Mouse (Mus musculus) limb, embryonic 12.5 days (tissue): ENCODE measurements around the gene Frmd4a. TPM values are rescaled to one million over a fixed set of nuclear protein-coding genes. Genes with fewer than 3 reads are reported as not detected.

Experiments
- ATAC-seq: fragments of 200-750 bp; cut with Nextera tagmentation; 2 replicates; pipeline ENCODE4 v1.8.0; 2017; ENCODE audit warnings: low read depth, moderate TSS enrichment; ENCODE audit not compliant: insufficient number of reproducible peaks, insufficient read depth, low FRiP score, low TSS enrichment
- H3K27ac ChIP-seq: fragments of 300-500 bp; sonication (generic); 2 replicates; pipeline ENCODE4 v1.5.1; 2016; ENCODE audit warnings: mild to moderate bottlenecking, moderate library complexity
- H3K27me3 ChIP-seq: fragments of 300-500 bp; sonication (generic); 2 replicates; pipeline ENCODE4 v1.6.1; 2016; ENCODE audit warnings: mild to moderate bottlenecking, moderate library complexity
- H3K36me3 ChIP-seq: fragments of 300-500 bp; sonication (generic); 2 replicates; pipeline ENCODE4 v1.6.1; 2016; ENCODE audit warnings: mild to moderate bottlenecking, moderate library complexity
- H3K4me1 ChIP-seq: fragments of 300-500 bp; sonication (generic); replicated peaks from 2 replicates; pipeline ENCODE4 v1.6.1; 2016
- H3K4me2 ChIP-seq: fragments of 300-500 bp; sonication (generic); 2 replicates; pipeline ENCODE4 v1.6.1; 2016; ENCODE audit warnings: mild to moderate bottlenecking, moderate library complexity
- H3K4me3 ChIP-seq: fragments of 300-500 bp; sonication (generic); replicated peaks from 2 replicates; pipeline ENCODE4 v1.5.1; 2016; ENCODE audit warnings: mild to moderate bottlenecking
- H3K9ac ChIP-seq: fragments of 300-500 bp; sonication (generic); replicated peaks from 2 replicates; pipeline ENCODE4 v1.6.1; 2016; ENCODE audit warnings: mild to moderate bottlenecking, moderate library complexity
- H3K9me3 ChIP-seq: fragments of 300-500 bp; sonication (generic); 2 replicates; pipeline ENCODE4 v1.6.1; 2016; ENCODE audit warnings: mild to moderate bottlenecking, moderate library complexity
- WGBS: fragments of 180-500 bp; shearing (Covaris S2); methylation state at CpG from one replicate; pipeline ENCODE4 v1.1.7; 2016; 5-methylcytosine and 5-hydroxymethylcytosine counted together
- polyA plus RNA-seq: library from polyadenylated mRNA; unstranded; fragments of >200 nt; fragmentation: Nextera tagmentation; extraction: Ambion mirVana; gene quantifications from 2 replicates; pipeline ENCODE4 v1.2.1, GENCODE M21; 2016

The Frmd4a gene
- polyA plus RNA-seq, 1 experiment from 2014 or later, result 69.3 TPM

DNA sequence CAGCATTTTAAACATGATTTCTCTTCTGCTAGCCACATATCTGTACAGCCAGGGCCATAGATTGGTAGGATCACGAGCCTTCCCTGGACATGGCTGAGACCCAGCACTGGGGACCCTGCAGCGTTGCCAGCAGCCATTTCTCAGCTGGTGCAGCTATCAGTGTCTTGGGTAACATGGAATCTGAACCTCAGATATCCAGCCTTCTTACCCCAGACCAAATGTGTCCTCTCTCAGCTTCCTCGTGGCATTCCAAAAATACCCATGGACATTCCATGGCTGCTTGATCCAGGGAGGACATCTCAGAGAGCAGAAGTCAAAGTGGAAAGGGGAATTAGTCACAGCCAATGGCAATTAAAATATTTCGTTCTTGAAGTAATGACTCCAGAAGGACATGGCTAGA lies 321.6 kb downstream of the Frmd4a start:
- H3K4me2 ChIP-seq, result no peak overlapping the region; the same call in 1 of the 2 replicates
- H3K4me1 ChIP-seq, result peaks cover 68% of the 10 kb centered on the region
- ATAC-seq, result no peak

DNA sequence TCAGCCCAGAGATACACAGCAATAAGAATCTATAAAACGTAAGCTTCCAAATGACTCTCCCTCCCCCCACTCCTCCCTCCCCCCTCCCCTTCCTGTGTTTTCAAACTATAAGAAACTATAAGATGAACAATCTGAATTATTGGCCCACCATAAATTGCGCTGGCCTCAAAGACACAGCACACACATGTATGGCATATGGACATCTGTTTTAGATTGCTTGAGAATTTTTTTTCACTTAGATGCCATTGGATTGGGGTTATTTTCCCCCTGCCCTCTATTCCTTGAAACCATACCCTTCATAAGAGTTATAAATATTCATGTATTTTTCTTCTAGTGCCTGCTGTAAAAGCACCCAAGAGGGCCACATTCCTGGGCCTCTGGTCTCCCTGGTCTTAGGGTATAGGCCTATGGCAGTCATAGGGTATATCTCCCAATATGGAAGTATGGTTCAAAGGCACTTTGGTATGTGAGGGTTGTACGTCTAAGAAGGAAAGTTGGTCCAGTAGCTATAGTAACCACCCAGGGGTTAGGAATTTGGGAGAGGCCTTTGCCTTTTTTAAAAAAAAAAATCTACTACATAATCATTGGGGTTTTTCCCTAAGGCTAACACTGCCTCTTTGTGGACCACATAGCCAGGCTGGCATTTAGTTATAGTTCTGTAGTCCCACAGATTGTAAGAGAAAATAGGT lies 322.2 kb downstream of the Frmd4a start:
- peaks cover 64% of the 10 kb centered on the region for H3K4me1 ChIP-seq

More for the DNA sequence above, 321.6 kb downstream of the Frmd4a start:
- Histone ChIP-seq H3K36me3 (peaks cover 11% of the 10 kb centered on the region; the same call in 1 of the 2 replicates), H3K9me3 (no peaks in the 10 kb centered on the region), H3K27ac (peak overlapping the region; percentile 68), H3K4me3 (no peak overlapping the region), H3K9ac (no peak overlapping the region), H3K27me3 (no peaks in the 10 kb centered on the region)
- WGBS, result 42% methylated on average over 4 of the region's 4 CpGs

DNA sequence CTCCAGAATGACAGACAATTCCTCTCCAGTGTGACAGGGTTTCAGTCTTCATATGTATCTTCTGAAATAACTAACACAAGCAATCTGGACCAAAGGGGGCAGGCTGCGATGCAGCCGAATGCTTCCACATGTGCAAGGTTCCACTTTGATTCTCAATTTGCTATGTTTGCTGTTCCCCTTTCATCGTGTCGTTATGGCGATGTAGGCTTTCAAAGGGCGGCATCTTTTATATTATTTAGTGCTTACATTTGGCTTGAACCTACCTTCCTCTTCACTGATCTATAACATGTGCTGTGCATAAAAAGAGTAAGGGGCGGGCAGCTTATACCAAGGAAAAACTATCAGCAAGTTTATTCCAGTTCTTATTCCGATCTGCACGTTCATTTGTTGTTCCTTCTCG lies 322.9 kb downstream of the Frmd4a start:
- H3K27ac ChIP-seq, result peak overlapping the region; percentile 68
- no peaks in the 10 kb centered on the region for H3K27me3 ChIP-seq
- H3K36me3 ChIP-seq, result peaks cover 14% of the 10 kb centered on the region; the same call in 1 of the 2 replicates
- 45% methylated on average over 10 of the region's 10 CpGs for WGBS
- H3K4me3 ChIP-seq, result no peak overlapping the region
- ATAC-seq, result no peak
- H3K4me1 ChIP-seq, result peaks cover 65% of the 10 kb centered on the region
- no peak overlapping the region for H3K9ac ChIP-seq
- H3K9me3 ChIP-seq, result no peaks in the 10 kb centered on the region
- no peak overlapping the region for H3K4me2 ChIP-seq

More for the DNA sequence above, 322.2 kb downstream of the Frmd4a start:
- peak; percentile 46; the same call in 1 of the 2 replicates for ATAC-seq
- 30% methylated on average over 3 of the region's 3 CpGs for WGBS
- Histone ChIP-seq H3K9me3 (no peaks in the 10 kb centered on the region), H3K27ac (peak overlapping the region; percentile 68), H3K9ac (no peak overlapping the region), H3K36me3 (peaks cover 14% of the 10 kb centered on the region; the same call in 1 of the 2 replicates), H3K4me2 (no peak overlapping the region), H3K27me3 (no peaks in the 10 kb centered on the region), H3K4me3 (no peak overlapping the region)

DNA sequence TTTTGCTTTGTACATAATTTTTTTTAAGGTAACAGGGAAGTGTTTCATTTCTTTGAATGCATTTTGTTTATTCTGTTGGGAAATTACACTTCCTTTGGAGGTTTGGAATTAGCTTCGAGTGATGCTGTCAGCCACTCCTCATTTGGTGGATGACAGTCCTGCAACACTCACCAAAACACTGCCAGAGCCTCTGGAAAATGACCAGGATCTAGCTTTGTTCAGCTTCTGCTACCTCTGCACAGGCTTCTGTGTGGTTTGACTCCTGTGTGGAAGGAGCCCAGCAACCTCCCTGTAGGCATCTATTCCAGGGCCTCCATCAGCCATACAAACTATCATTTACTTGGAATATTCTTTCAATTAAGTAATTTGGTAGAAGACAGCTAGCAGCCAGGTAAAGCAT lies 323.6 kb downstream of the Frmd4a start:
- Histone ChIP-seq H3K36me3 (peaks cover 14% of the 10 kb centered on the region; the same call in 1 of the 2 replicates), H3K27me3 (no peaks in the 10 kb centered on the region), H3K9ac (no peak overlapping the region), H3K27ac (peak overlapping the region; percentile 68; the same call in 1 of the 2 replicates), H3K4me1 (peaks cover 65% of the 10 kb centered on the region), H3K4me2 (no peak overlapping the region), H3K4me3 (no peak overlapping the region), H3K9me3 (no peaks in the 10 kb centered on the region)
- ATAC-seq, result no peak
- 68% methylated on average over 1 of the region's 1 CpGs for WGBS

DNA sequence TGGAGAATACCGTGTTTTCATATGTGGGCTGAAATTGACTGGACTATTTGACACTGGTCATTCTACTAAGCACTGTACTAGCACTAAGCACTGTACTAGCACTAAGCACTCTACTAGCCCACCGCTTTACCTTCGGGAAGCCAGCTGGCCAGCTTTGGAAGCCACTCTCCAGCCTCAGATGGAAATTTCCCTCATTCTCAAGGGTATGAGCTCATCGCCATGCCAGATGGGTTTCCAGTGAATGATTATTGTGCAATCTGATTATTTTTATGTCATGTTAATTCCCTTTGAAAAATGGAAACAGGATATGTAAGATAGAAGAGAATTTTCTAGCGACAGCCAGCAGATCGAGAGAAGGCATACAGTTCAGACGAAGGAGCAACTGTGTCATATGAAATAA lies 324.5 kb downstream of the Frmd4a start:
- Histone ChIP-seq H3K27ac (peak overlapping the region; percentile 8; the same call in 1 of the 2 replicates), H3K4me2 (no peak overlapping the region), H3K9ac (no peak overlapping the region), H3K27me3 (no peaks in the 10 kb centered on the region), H3K4me3 (no peak overlapping the region), H3K9me3 (no peaks in the 10 kb centered on the region), H3K36me3 (peaks cover 14% of the 10 kb centered on the region; the same call in 1 of the 2 replicates), H3K4me1 (peaks cover 68% of the 10 kb centered on the region)
- ATAC-seq, result no peak
- 80% methylated on average over 7 of the region's 7 CpGs for WGBS

DNA sequence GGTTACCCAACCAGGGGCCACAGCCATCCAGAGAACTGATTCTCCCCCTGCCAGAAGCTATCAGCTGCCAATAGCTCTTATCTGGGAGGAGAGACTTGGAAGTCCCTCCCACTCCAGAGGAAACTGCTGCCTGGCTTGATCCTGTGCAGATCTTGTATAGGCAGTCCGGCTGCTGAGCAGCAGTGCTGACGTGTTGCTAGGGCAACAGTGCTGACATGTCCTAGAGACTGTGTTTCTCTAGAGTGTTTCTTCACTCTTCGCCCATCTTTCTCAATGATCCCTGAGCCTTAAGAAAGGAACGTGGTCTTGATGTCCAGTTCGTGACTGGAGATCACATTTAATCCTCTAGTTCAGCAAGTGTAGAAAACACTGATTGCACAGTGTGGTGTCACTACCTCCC lies 326.9 kb downstream of the Frmd4a start:
- no peak overlapping the region for H3K27ac ChIP-seq
- no peak overlapping the region for H3K9ac ChIP-seq
- peaks cover 68% of the 10 kb centered on the region for H3K4me1 ChIP-seq
- ATAC-seq, result no peak
- no peaks in the 10 kb centered on the region for H3K27me3 ChIP-seq
- H3K36me3 ChIP-seq, result peaks cover 24% of the 10 kb centered on the region
- WGBS, result 91% methylated on average over 5 of the region's 5 CpGs
- H3K4me3 ChIP-seq, result no peak overlapping the region
- no peak overlapping the region for H3K4me2 ChIP-seq
- no peaks in the 10 kb centered on the region for H3K9me3 ChIP-seq

DNA sequence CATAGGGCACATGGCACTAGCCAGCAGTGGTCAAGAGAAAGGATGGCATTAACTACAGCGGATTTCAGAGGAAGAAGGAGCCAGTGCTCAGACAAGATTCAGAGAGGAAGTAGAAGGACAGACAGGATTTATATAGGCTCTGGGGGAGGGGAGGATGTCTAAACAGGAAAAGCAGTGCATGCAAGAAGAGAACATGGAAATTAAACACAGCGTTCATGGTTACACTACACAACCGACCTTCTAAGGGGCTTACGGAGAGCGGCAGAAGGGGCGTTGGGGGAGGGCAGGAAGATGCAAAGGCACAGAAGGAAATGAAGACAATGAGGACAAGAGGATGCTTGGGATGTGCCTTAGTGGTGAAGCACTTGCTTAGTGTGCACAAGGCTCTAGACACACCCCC lies 328.7 kb downstream of the Frmd4a start:
- Histone ChIP-seq H3K27ac (peak overlapping the region; percentile 73), H3K4me1 (peaks cover 51% of the 10 kb centered on the region), H3K27me3 (no peaks in the 10 kb centered on the region), H3K9ac (no peak overlapping the region), H3K9me3 (no peaks in the 10 kb centered on the region), H3K36me3 (peaks cover 35% of the 10 kb centered on the region), H3K4me2 (no peak overlapping the region), H3K4me3 (no peak overlapping the region)
- WGBS, result 50% methylated on average over 6 of the region's 6 CpGs
- no peak for ATAC-seq

DNA sequence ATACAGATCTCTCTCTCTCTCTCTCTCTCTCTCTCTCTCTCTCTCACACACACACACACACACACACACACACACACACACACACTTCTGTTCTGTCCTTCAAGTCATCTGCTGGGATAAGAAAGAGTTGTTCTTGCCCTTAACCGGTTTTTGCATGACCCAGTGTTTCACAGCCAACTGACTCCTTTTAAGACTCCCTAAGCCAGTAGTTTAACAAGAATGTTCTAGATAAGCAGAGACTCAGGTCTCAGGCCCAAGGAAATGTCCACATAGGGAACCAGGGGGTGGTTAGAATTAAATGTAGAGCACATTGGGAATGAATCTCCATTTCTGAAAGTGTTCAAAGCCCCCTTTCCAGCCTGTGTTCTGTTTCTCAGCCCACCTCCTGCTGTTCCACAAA lies 329.4 kb downstream of the Frmd4a start:
- no peak for ATAC-seq
- no peak overlapping the region for H3K4me2 ChIP-seq
- H3K9ac ChIP-seq, result no peak overlapping the region
- peaks cover 53% of the 10 kb centered on the region for H3K4me1 ChIP-seq
- 44% methylated on average over 1 of the region's 1 CpGs for WGBS
- peak overlapping the region; percentile 73 for H3K27ac ChIP-seq
- no peaks in the 10 kb centered on the region for H3K9me3 ChIP-seq
- H3K4me3 ChIP-seq, result no peak overlapping the region
- no peaks in the 10 kb centered on the region for H3K27me3 ChIP-seq
- peaks cover 35% of the 10 kb centered on the region for H3K36me3 ChIP-seq

DNA sequence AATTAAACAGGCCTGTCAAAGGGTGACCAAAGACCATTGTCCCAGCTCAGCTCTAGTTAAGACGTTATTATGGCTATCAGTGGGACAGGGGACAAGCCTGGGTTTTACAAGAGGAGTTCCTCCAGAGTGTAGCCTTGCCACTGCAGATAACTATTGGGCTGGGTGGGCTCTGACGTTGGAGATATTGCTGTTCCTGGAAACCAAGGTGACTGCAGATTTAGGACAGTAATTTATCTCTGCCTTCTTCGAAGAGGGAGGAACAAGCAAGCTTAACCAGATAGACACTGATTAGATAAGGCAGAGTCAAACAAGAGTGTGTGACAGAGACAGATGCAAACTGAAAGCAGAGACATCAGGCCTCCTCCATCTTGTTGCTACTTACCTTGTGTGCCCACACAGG lies 330.3 kb downstream of the Frmd4a start:
- H3K4me3 ChIP-seq, result no peak overlapping the region
- WGBS, result 31% methylated on average over 3 of the region's 3 CpGs
- H3K4me2 ChIP-seq, result no peak overlapping the region
- H3K9me3 ChIP-seq, result no peaks in the 10 kb centered on the region
- no peak for ATAC-seq
- H3K27ac ChIP-seq, result peak overlapping the region; percentile 73
- peaks cover 35% of the 10 kb centered on the region for H3K36me3 ChIP-seq
- H3K4me1 ChIP-seq, result peaks cover 60% of the 10 kb centered on the region
- H3K27me3 ChIP-seq, result no peaks in the 10 kb centered on the region
- H3K9ac ChIP-seq, result no peak overlapping the region

DNA sequence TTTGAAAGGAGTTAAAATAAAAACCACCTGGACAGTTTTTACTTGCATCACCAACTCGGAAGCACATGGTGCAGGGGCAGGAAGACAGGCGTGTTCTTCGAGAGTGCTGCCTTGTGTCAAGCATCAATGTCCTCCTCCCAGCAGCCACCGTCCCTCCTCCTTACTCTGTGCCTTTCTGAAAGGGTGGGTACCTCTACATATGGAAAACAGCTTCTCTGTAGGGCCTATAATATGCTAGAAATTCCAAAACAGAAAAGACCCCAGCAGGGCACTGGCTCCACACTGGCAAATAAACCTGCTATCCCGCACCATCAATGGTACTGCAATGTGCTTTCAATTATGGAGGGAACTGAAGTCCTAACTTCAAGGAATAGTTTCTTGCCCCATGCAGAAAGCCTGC lies 331.0 kb downstream of the Frmd4a start:
- H3K27ac ChIP-seq, result peak overlapping the region; percentile 73

DNA sequence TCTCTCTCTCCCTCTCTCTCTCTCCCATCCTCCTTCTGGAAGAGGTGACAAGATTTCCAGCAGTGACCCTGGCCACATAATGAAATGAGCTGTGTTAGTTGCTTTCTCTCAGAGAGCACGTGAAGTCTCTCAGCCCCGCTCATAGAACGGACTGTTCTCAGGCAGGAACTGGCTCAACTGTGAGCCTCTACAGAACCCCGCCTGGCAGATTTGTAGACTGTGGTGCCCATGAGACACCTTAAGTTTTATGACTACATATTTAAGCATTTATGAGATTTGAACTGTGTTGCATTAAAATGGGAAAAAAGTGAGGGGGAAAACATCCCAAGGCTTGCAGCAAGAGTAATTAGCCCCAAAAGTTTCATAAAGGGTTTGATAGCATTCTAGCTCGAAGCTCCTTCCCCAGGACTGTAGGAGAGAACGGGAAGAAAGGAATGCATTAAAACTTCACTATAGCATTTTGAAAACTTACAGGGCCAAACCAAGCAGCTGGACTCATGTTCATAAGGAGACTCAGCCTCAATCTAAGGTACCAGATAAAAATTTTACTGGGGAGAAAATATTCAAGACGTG lies 339.4 kb downstream of the Frmd4a start:
- peak; percentile 78 for ATAC-seq
- Histone ChIP-seq H3K27me3 (no peaks in the 10 kb centered on the region), H3K4me1 (peaks cover 55% of the 10 kb centered on the region), H3K36me3 (no peaks in the 10 kb centered on the region), H3K27ac (peak overlapping the region; percentile 80), H3K4me2 (no peak overlapping the region), H3K4me3 (no peak overlapping the region), H3K9me3 (no peaks in the 10 kb centered on the region), H3K9ac (no peak overlapping the region)
- WGBS, result 25% methylated on average over 7 of the region's 7 CpGs

More for the DNA sequence above, 331.0 kb downstream of the Frmd4a start:
- H3K4me1 ChIP-seq, result peaks cover 65% of the 10 kb centered on the region
- no peaks in the 10 kb centered on the region for H3K27me3 ChIP-seq
- no peak overlapping the region for H3K9ac ChIP-seq
- H3K4me2 ChIP-seq, result no peak overlapping the region
- H3K36me3 ChIP-seq, result peaks cover 35% of the 10 kb centered on the region
- H3K9me3 ChIP-seq, result no peaks in the 10 kb centered on the region
- WGBS, result 23% methylated on average over 5 of the region's 5 CpGs
- H3K4me3 ChIP-seq, result no peak overlapping the region
- peak; percentile 67; the same call in 1 of the 2 replicates for ATAC-seq
